Mouse (Mus musculus): ENCODE results near the gene Olfr102. TPM values are rescaled to one million over a fixed set of nuclear protein-coding genes. Genes with fewer than 3 reads are reported as not detected.

Olfr102 gene
- polyA plus RNA-seq, 1 experiment from 2014 or later: not detected

GRCm38 (mm10) chr17:37263626-37264025 lies 53.2 kb downstream of the Olfr102 start, which contains the start of gene Olfr98:
Gene Olfr98 (minus strand): TSS chr17:37263749.
- ATAC-seq (ENCODE audit: insufficient number of reproducible peaks, low FRiP score, low TSS enrichment, low read depth): no peak
- Histone ChIP-seq H3K27ac (no peak within 1 kb of the TSS), H3K4me1 (no peaks in the 10 kb centered on the region), H3K4me2 (no peak within 1 kb of the TSS), H3K9ac (no peak within 1 kb of the TSS), H3K36me3 (no peaks in the 10 kb centered on the region), H3K4me3 (no peak within 1 kb of the TSS), H3K9me3 (no peaks in the 10 kb centered on the region), H3K27me3 (no peaks in the 10 kb centered on the region)
- 97% methylated on average over 1 of the region's 1 CpGs for WGBS

Other genes starting within 250 kb of the Olfr102 start
- gene Olfr90, start 228.6 kb downstream of the Olfr102 start, polyA plus RNA-seq (2015; fragmentation: Nextera tagmentation; extraction: Ambion mirVana): not detected in 2 replicates
- gene Olfr91, start 218.8 kb downstream of the Olfr102 start, polyA plus RNA-seq (2015; fragmentation: Nextera tagmentation; extraction: Ambion mirVana): not detected in 2 replicates
- not detected in 2 replicates for gene Olfr92, start 197.0 kb downstream of the Olfr102 start, polyA plus RNA-seq (2015; fragmentation: Nextera tagmentation; extraction: Ambion mirVana)
- not detected in 2 replicates for gene Olfr93, start 155.6 kb downstream of the Olfr102 start, polyA plus RNA-seq (2015; fragmentation: Nextera tagmentation; extraction: Ambion mirVana)
- gene Ubd, start 123.2 kb downstream of the Olfr102 start, polyA plus RNA-seq (2015; fragmentation: Nextera tagmentation; extraction: Ambion mirVana): not detected in 2 replicates
- 0.12 and 0.14 TPM in 2 replicates for gene Olfr94, start 116.1 kb downstream of the Olfr102 start, polyA plus RNA-seq (2015; fragmentation: Nextera tagmentation; extraction: Ambion mirVana)
- gene Olfr95, start 103.9 kb downstream of the Olfr102 start, polyA plus RNA-seq (2015; fragmentation: Nextera tagmentation; extraction: Ambion mirVana): not detected in 2 replicates
- not detected in 2 replicates for gene Olfr96, start 96.9 kb downstream of the Olfr102 start, polyA plus RNA-seq (2015; fragmentation: Nextera tagmentation; extraction: Ambion mirVana)
- gene Olfr97, start 79.7 kb downstream of the Olfr102 start, polyA plus RNA-seq (2015; fragmentation: Nextera tagmentation; extraction: Ambion mirVana): not detected in 2 replicates
- gene Olfr98, start 53.3 kb downstream of the Olfr102 start, polyA plus RNA-seq (2015; fragmentation: Nextera tagmentation; extraction: Ambion mirVana): not detected in 2 replicates
- 1.9 and 3.3 TPM in 2 replicates for gene H2-M3, start 46.8 kb downstream of the Olfr102 start, polyA plus RNA-seq (2015; fragmentation: Nextera tagmentation; extraction: Ambion mirVana)
- gene Olfr99, start 33.6 kb downstream of the Olfr102 start, polyA plus RNA-seq (2015; fragmentation: Nextera tagmentation; extraction: Ambion mirVana): not detected in 2 replicates
- not detected in 2 replicates for gene Olfr101, start 12.7 kb downstream of the Olfr102 start, polyA plus RNA-seq (2015; fragmentation: Nextera tagmentation; extraction: Ambion mirVana)
- not detected in 2 replicates for gene Olfr103, start 22.6 kb upstream of the Olfr102 start, polyA plus RNA-seq (2015; fragmentation: Nextera tagmentation; extraction: Ambion mirVana)
- gene Olfr104-ps, start 42.5 kb upstream of the Olfr102 start, polyA plus RNA-seq (2015; fragmentation: Nextera tagmentation; extraction: Ambion mirVana): not detected in 2 replicates
- gene Olfr105-ps, start 62.0 kb upstream of the Olfr102 start, polyA plus RNA-seq (2015; fragmentation: Nextera tagmentation; extraction: Ambion mirVana): not detected in 2 replicates
- not detected in 2 replicates for gene Olfr106-ps, start 73.3 kb upstream of the Olfr102 start, polyA plus RNA-seq (2015; fragmentation: Nextera tagmentation; extraction: Ambion mirVana)
- gene Olfr107, start 82.2 kb upstream of the Olfr102 start, polyA plus RNA-seq (2015; fragmentation: Nextera tagmentation; extraction: Ambion mirVana): not detected in 2 replicates
- not detected in 2 replicates for gene Olfr108, start 128.4 kb upstream of the Olfr102 start, polyA plus RNA-seq (2015; fragmentation: Nextera tagmentation; extraction: Ambion mirVana)
- not detected in 2 replicates for gene Olfr109, start 141.9 kb upstream of the Olfr102 start, polyA plus RNA-seq (2015; fragmentation: Nextera tagmentation; extraction: Ambion mirVana)
- gene H2-M2, start 166.5 kb upstream of the Olfr102 start, polyA plus RNA-seq (2015; fragmentation: Nextera tagmentation; extraction: Ambion mirVana): not detected in 2 replicates
- not detected in 2 replicates for gene Olfr110, start 175.4 kb upstream of the Olfr102 start, polyA plus RNA-seq (2015; fragmentation: Nextera tagmentation; extraction: Ambion mirVana)
- not detected in 2 replicates for gene Olfr111, start 191.0 kb upstream of the Olfr102 start, polyA plus RNA-seq (2015; fragmentation: Nextera tagmentation; extraction: Ambion mirVana)

Data from limb, embryonic 15.5 days (tissue).